Mouse (Mus musculus) hindbrain, embryonic 10.5 days (tissue): Measurements from ENCODE around the gene Padi6. TPM values are rescaled to one million over a fixed set of nuclear protein-coding genes. Genes with fewer than 3 reads are reported as not detected.

ENCODE experiments used
- DNase-seq: peaks from one replicate; pipeline ENCODE4 v3.0.0-alpha.2; 2017; ENCODE audit warnings: low spot score
- H3K27ac ChIP-seq: fragments of 300-500 bp; sonication (generic); 2 replicates; pipeline ENCODE4 v1.5.1; 2016; ENCODE audit warnings: mild to moderate bottlenecking, moderate library complexity
- H3K27me3 ChIP-seq: fragments of 300-500 bp; sonication (generic); 2 replicates; pipeline ENCODE4 v1.6.1; 2016; ENCODE audit warnings: mild to moderate bottlenecking; ENCODE audit not compliant: poor library complexity, insufficient read depth, severe bottlenecking
- H3K36me3 ChIP-seq: fragments of 300-500 bp; sonication (generic); 2 replicates; pipeline ENCODE4 v1.6.1; 2016; ENCODE audit warnings: mild to moderate bottlenecking, moderate library complexity
- H3K4me1 ChIP-seq: fragments of 300-500 bp; sonication (generic); replicated peaks from 2 replicates; pipeline ENCODE4 v1.6.1; 2016; ENCODE audit warnings: mild to moderate bottlenecking
- H3K4me3 ChIP-seq: fragments of 300-500 bp; sonication (generic); 2 replicates; pipeline ENCODE4 v1.5.1; 2016; ENCODE audit warnings: mild to moderate bottlenecking, moderate library complexity
- H3K9me3 ChIP-seq: fragments of 300-500 bp; sonication (generic); 2 replicates; pipeline ENCODE4 v1.6.1; 2016; ENCODE audit warnings: mild to moderate bottlenecking, moderate library complexity
- WGBS: fragments of 180-500 bp; shearing (Covaris S2); methylation state at CpG from one replicate; pipeline ENCODE4 v1.1.7; 2016; 5-methylcytosine and 5-hydroxymethylcytosine counted together
- polyA plus RNA-seq: library from polyadenylated mRNA; unstranded; fragments of >200 nt; fragmentation: Nextera tagmentation; extraction: Ambion mirVana; gene quantifications from 2 replicates; pipeline ENCODE4 v1.2.1, GENCODE M21; 2016

Gene Padi6
- polyA plus RNA-seq, 1 experiment from 2014 or later: not detected

GRCm38 (mm10) chr4:140774893-140775292 lies 32.5 kb upstream of the Padi6 start:
- H3K36me3 ChIP-seq: no peaks in the 10 kb centered on the region
- 88% methylated on average over 9 of the region's 9 CpGs for WGBS
- peaks cover 27% of the 10 kb centered on the region for H3K4me1 ChIP-seq
- H3K9me3 ChIP-seq: no peaks in the 10 kb centered on the region
- H3K27me3 ChIP-seq: no peaks in the 10 kb centered on the region
- DNase-seq: no peak
- no peak overlapping the region for H3K27ac ChIP-seq
- no peak overlapping the region for H3K4me3 ChIP-seq

DNA sequence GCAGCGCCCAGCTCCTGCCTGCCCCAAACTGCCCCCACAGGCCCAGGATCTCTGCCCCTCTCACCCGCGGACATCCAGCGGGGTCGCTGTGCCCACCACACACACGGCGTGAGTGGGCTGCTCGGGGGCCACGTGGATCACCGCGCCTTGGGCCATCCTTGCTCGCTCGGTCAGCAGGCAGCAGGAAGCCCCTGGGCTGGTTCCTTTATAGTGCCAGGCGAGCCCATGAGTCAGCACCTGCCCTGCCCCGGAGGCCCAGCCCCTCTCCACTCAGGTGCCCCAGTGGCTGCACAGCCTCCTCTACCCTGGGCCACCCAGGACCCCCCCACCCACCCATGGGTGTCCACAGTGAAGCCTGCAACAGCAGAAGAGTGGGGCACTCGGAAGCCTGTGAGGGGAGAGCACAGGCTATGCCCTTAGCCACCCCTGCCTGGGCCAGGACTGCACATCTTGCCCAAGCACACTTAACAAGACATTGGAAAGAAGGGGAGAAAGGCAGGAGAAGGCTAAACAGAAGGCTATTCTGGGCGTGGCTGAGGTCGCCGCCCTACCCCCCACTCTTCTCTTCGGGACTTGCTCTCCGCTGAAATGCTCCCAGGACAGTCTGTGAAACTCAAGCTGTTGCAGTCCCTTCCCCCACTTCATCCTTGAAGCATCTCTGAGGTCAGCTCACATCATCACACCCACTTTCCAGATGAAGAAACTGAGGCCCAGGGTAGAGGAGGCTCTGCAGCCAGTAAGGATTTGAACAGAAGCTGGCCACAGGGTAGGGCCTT lies 31.8 kb upstream of the Padi6 start, which contains the start of gene Padi4:
Gene Padi4, minus strand, starts transcription at position 212 of the 776 bp plus-strand sequence.
- no peaks in the 10 kb centered on the region for H3K9me3 ChIP-seq
- no peak for DNase-seq
- WGBS: 84% methylated on average over 21 of the region's 21 CpGs
- H3K27me3 ChIP-seq: 0 out of 2 replicates have a peak, but pooled peaks cover 2% of the 10 kb centered on the region
- H3K4me1 ChIP-seq: peaks cover 22% of the 10 kb centered on the region
- no peak within 1 kb of the TSS for H3K4me3 ChIP-seq
- no peaks in the 10 kb centered on the region for H3K36me3 ChIP-seq
- H3K27ac ChIP-seq: no peak within 1 kb of the TSS; the same call in 1 of the 2 replicates

- no peaks in the 10 kb centered on the region for H3K9me3 ChIP-seq
- H3K27me3 ChIP-seq: 0 out of 2 replicates have a peak, but pooled peaks cover 2% of the 10 kb centered on the region
- no peak overlapping the region for H3K4me3 ChIP-seq
- H3K36me3 ChIP-seq: no peaks in the 10 kb centered on the region
- peaks cover 22% of the 10 kb centered on the region for H3K4me1 ChIP-seq
- H3K27ac ChIP-seq: no peak overlapping the region
- 54% methylated on average over 4 of the region's 4 CpGs for WGBS
- no peak for DNase-seq
Observed at GRCm38 (mm10) chr4:140771091-140771490, 28.6 kb upstream of the Padi6 start.

DNA sequence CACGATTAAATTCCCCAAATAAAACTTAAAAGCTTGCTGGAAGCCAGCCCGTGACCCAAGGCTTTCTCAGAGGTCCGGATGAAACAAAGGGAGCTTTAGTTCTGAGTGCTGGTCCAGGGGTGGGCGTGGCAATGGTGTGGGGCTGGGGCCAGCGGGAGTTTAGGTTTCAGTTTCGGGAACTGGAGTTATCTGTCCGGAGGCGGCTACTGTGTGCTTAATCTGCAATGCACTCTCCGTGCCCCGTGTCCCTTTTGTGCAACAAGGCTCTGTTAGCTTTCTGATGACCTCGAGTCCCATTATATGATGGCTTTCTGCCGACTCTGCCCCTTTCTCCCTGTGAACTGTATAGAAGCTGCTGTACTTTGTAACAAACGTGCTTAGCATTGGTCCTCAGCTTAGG lies 28.0 kb upstream of the Padi6 start:
- no peaks in the 10 kb centered on the region for H3K9me3 ChIP-seq
- H3K36me3 ChIP-seq: no peaks in the 10 kb centered on the region
- H3K4me3 ChIP-seq: peak overlapping the region; percentile 37
- peak overlapping the region; percentile 51; the same call in 1 of the 2 replicates for H3K27ac ChIP-seq
- H3K4me1 ChIP-seq: peaks cover 22% of the 10 kb centered on the region
- DNase-seq: peak; percentile 51
- WGBS: 8% methylated on average over 13 of the region's 13 CpGs
- 0 out of 2 replicates have a peak, but pooled peaks cover 2% of the 10 kb centered on the region for H3K27me3 ChIP-seq

- 84% methylated on average over 5 of the region's 5 CpGs for WGBS
- H3K27ac ChIP-seq: no peak overlapping the region
Observed at GRCm38 (mm10) chr4:140768973-140769372, 26.5 kb upstream of the Padi6 start.

GRCm38 (mm10) chr4:140765936-140766335 lies 23.5 kb upstream of the Padi6 start:
- no peaks in the 10 kb centered on the region for H3K36me3 ChIP-seq
- DNase-seq: no peak
- WGBS: 87% methylated on average over 3 of the region's 3 CpGs
- H3K9me3 ChIP-seq: no peaks in the 10 kb centered on the region
- H3K4me1 ChIP-seq: peaks cover 7% of the 10 kb centered on the region
- 0 out of 2 replicates have a peak, but pooled peaks cover 2% of the 10 kb centered on the region for H3K27me3 ChIP-seq
- no peak overlapping the region for H3K27ac ChIP-seq
- H3K4me3 ChIP-seq: no peak overlapping the region

More at GRCm38 (mm10) chr4:140768973-140769372, 26.5 kb upstream of the Padi6 start:
- H3K36me3 ChIP-seq: no peaks in the 10 kb centered on the region
- DNase-seq: no peak
- peaks cover 16% of the 10 kb centered on the region for H3K4me1 ChIP-seq
- H3K9me3 ChIP-seq: no peaks in the 10 kb centered on the region
- H3K27me3 ChIP-seq: 0 out of 2 replicates have a peak, but pooled peaks cover 2% of the 10 kb centered on the region
- no peak overlapping the region for H3K4me3 ChIP-seq

- no peaks in the 10 kb centered on the region for H3K36me3 ChIP-seq
- peak; percentile 68 for DNase-seq
- 17% methylated on average over 9 of the region's 9 CpGs for WGBS
- H3K4me3 ChIP-seq: no peak overlapping the region
- H3K27me3 ChIP-seq: 0 out of 2 replicates have a peak, but pooled peaks cover 10% of the 10 kb centered on the region
- peaks cover 24% of the 10 kb centered on the region for H3K4me1 ChIP-seq
- H3K9me3 ChIP-seq: no peaks in the 10 kb centered on the region
- no peak overlapping the region for H3K27ac ChIP-seq
Observed at GRCm38 (mm10) chr4:140763158-140763557, 20.7 kb upstream of the Padi6 start.

DNA sequence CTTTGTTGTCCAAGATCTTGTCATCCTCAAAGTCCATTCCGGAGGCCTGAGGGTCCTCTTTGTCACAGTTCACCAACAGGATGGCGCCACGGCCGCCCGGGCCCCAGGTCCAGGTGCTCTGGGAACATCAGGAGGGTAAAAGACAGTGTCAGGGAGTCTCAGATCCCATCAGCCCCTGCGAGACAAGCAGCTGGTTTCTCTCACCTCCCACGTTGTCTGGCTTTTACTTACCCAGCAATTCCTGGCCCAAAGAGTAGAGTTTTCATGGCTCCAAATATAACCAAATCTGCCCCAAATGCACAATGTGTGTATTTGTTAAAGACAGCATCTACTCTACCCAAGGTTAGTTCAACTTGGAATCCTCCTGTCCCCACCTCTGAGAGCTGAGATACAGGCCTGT lies 19.2 kb upstream of the Padi6 start:
- Histone ChIP-seq H3K27me3 (0 out of 2 replicates have a peak, but pooled peaks cover 16% of the 10 kb centered on the region), H3K9me3 (no peaks in the 10 kb centered on the region), H3K4me3 (no peak overlapping the region), H3K27ac (no peak overlapping the region), H3K4me1 (peaks cover 39% of the 10 kb centered on the region), H3K36me3 (no peaks in the 10 kb centered on the region)
- WGBS: 90% methylated on average over 7 of the region's 7 CpGs
- DNase-seq: no peak

- DNase-seq: no peak
- Histone ChIP-seq H3K9me3 (no peaks in the 10 kb centered on the region), H3K4me3 (no peak overlapping the region), H3K27ac (no peak overlapping the region), H3K36me3 (no peaks in the 10 kb centered on the region), H3K4me1 (peaks cover 43% of the 10 kb centered on the region), H3K27me3 (0 out of 2 replicates have a peak, but pooled peaks cover 21% of the 10 kb centered on the region)
- WGBS: 84% methylated on average over 3 of the region's 3 CpGs
Observed at GRCm38 (mm10) chr4:140755811-140756210, 13.4 kb upstream of the Padi6 start.

GRCm38 (mm10) chr4:140753366-140753765 lies 10.9 kb upstream of the Padi6 start:
- H3K4me1 ChIP-seq: peaks cover 39% of the 10 kb centered on the region
- H3K9me3 ChIP-seq: no peaks in the 10 kb centered on the region
- H3K36me3 ChIP-seq: no peaks in the 10 kb centered on the region
- H3K4me3 ChIP-seq: no peak overlapping the region
- no peak overlapping the region for H3K27ac ChIP-seq
- no peak for DNase-seq
- peaks cover 11% of the 10 kb centered on the region; the same call in 1 of the 2 replicates for H3K27me3 ChIP-seq
- 72% methylated on average over 7 of the region's 7 CpGs for WGBS

- peaks cover 38% of the 10 kb centered on the region for H3K4me1 ChIP-seq
- DNase-seq: peak; percentile 58
- H3K27ac ChIP-seq: peak overlapping the region; percentile 59
- peak overlapping the region; percentile 45 for H3K4me3 ChIP-seq
- no peaks in the 10 kb centered on the region for H3K9me3 ChIP-seq
- H3K36me3 ChIP-seq: no peaks in the 10 kb centered on the region
- 7% methylated on average over 19 of the region's 19 CpGs for WGBS
- peaks cover 23% of the 10 kb centered on the region for H3K27me3 ChIP-seq
Observed at GRCm38 (mm10) chr4:140750328-140750727, 7.9 kb upstream of the Padi6 start.

DNA sequence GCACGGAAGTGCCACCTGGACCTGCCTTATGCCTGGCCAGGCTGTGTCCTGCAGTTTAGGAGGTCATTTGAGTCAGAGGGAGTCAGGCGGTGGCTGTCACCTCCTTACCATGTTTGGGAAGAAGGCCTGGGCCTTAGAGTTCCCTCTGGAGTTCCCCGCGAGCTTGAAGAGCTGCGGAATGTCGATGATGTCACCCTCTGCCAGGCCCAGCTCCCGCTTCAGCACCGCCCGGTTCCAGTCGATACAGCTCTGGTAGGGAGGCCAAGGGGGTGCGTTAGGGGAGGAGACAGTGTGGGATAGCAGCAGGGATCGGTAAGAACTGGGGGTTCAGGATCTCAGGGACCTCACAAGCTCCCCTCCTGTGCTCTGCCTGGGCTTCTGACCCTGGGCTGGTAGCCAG lies 5.5 kb upstream of the Padi6 start:
- DNase-seq: no peak

DNA sequence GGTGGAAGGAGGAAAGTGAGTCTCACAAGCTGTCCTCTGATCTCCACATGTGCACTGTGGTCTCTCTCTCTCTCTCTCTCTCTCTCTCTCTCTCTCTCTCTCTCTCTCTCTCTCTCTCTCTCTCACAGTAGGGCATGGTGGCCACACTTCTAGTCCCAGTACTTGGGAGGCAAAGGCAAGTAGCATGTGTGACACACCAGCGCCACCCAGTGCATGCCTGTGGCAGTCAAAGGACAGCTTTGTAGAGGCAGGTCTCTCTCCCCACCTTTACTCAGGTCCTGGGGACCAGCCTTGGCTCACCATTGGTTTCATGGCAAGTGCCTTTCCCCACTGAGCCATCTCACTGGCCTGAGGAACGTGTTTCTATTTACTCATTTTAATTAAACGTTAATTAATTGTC lies 2.2 kb upstream of the Padi6 start:
- 29% methylated on average over 3 of the region's 3 CpGs for WGBS
- H3K9me3 ChIP-seq: no peaks in the 10 kb centered on the region

More for the DNA sequence above, 5.5 kb upstream of the Padi6 start:
- Histone ChIP-seq H3K27ac (peak overlapping the region; percentile 62; the same call in 1 of the 2 replicates), H3K4me3 (no peak overlapping the region), H3K36me3 (no peaks in the 10 kb centered on the region), H3K9me3 (no peaks in the 10 kb centered on the region), H3K4me1 (peaks cover 37% of the 10 kb centered on the region), H3K27me3 (peaks cover 23% of the 10 kb centered on the region)
- 34% methylated on average over 12 of the region's 12 CpGs for WGBS

More for the DNA sequence above, 2.2 kb upstream of the Padi6 start:
- Histone ChIP-seq H3K4me1 (peaks cover 33% of the 10 kb centered on the region), H3K27ac (no peak overlapping the region), H3K4me3 (no peak overlapping the region), H3K36me3 (no peaks in the 10 kb centered on the region), H3K27me3 (peaks cover 18% of the 10 kb centered on the region; the same call in 1 of the 2 replicates)
- DNase-seq: peak; percentile 47
